Mouse (Mus musculus): ENCODE measurements around the gene Dtx2.
"Not testable (repeated sequence)": the region's sequence is repeated elsewhere in the genome, so short reads cannot be mapped to it uniquely, and the experiment has no call there.

The Dtx2 gene

DNA sequence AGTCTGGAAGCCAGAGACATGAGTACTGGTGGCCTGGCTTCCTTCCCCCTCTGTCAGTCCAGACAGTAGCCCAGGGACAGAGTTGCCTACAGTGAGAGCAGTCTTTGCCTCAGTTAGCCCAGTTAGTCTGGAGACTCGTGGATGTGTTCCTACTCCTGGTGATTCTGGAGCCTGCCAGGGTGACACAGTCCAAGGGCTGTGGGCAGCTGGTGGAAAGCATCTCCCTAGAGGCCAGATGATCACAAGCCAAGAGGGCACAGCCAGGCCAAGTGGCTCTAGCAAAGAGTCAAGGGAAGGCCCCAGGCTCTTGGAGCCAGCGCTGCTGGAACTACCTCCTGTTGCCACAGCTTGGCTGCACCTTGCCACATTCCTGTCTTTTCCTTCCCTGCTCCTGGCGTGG lies 31.1 kb downstream of the Dtx2 start:
- DNase-seq (ENCODE audit: extremely low read depth, low read depth, low spot score), result no peak

DNA sequence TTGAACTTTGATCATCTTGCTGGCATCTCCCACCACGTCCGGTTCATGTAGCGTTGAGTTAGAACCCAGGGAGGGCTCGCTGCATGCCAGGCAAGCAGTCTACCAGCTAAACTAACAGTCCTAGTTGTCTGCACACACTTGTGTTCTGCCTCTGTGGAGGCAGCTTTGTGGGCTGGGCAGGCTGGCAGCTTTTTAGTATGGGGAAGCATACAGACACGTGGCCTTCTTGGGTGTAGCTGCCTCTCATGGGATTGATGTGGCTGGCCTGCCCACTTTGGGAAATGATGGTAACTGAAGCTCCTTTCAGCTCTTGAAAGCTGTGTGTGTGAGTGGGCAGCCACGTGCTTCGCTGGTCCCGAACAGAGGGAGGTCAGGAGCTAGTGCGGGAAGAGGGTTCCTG lies 32.3 kb downstream of the Dtx2 start:
- no peak for DNase-seq (ENCODE audit: extremely low read depth, low read depth, low spot score)

DNA sequence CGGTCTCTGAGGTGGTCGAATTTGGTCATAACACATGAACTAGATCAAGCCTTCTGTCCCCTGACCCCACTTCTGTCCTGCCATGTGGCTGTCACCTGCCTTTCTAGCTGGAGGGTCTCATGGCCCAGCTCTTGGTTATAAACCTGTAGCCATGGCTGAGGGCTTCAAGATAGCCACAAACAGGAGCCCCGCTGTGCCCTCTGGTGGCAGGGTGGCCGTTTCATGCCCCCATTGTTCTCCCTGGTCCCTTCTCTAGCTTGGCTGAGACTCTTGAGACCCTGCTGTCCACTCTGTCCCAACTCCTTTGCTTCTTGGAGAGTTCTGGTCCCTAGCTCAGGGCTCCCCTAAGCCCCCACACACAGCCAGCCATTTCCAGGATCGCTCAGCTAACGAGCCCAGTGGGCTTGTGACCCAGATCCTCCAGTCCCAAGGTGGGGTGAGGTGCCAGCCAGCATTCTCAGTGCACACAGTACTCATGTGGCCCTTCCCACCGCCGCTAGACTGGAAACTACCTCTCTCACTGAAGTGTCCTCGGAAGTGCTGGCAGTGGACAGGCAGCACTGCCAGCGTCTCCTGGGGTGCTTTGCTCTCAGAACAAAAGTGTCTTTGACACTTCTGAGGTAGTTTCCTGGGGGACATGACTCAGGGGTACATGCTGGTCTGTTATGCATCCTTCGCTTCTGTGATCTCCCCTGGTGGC lies 33.2 kb downstream of the Dtx2 start:
- no peak for DNase-seq (ENCODE audit: extremely low read depth, low read depth, low spot score)

DNA sequence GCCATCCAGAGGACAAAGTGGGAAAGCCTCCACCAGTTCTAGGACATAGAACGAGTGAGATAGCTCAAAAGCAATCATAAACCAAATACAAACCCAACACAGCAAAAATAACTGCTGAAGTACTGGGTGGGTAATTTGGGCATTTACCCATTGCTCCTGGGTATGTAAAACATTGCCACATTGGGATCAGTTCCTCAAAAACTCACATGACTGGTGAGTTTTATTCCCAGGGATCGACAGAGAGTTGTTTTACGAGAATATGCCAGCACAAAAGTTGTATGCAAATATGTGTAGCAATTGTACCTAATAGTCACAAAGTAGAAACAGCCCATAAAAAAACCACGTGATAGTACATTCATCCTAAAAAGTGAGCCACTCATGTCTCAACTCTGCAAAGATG lies 40.3 kb downstream of the Dtx2 start:
- no peak for DNase-seq (ENCODE audit: extremely low read depth, low read depth, low spot score)

DNA sequence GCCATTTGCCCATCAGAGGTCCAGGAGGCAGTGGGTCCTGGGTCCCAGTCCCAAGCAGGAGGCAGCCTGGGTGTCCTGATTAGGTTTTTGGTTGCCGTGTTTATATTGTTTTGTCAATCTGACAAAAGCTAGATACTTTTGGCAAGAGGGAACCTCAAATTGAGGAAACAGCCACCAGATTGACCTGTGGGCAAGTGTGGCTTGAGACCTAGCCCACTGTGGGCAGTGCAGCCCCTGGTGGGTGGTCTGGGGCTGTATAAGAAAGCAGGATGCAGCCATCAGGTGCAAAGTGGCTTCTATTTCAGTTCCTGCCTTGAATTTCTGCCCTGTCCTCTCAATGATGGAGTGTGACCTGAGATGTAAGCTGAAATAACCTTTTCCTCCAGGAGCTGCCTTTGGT lies 40.7 kb downstream of the Dtx2 start:
- DNase-seq (ENCODE audit: extremely low read depth, low read depth, low spot score), result no peak

DNA sequence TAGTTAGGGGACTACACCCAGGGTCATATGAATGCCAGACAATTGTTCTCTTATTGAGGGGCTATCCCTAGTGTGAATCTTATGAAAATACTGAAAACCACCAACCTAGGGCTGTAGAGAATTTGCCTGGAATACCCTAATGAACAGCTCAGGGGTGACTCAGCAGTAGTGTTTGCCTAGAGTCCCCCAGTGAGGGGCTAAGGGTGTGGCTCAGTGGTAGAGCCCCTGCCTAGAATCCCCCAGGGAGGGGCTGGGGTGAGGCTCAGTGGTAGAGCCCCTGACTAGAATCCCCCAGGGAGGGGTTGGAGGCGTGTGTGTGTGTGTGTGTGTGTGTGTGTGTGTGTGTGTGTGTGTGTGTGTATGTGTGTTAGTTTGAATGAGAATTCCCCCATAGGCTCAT lies 42.1 kb downstream of the Dtx2 start:
- DNase-seq (ENCODE audit: extremely low read depth, low read depth, low spot score), result no peak

DNA sequence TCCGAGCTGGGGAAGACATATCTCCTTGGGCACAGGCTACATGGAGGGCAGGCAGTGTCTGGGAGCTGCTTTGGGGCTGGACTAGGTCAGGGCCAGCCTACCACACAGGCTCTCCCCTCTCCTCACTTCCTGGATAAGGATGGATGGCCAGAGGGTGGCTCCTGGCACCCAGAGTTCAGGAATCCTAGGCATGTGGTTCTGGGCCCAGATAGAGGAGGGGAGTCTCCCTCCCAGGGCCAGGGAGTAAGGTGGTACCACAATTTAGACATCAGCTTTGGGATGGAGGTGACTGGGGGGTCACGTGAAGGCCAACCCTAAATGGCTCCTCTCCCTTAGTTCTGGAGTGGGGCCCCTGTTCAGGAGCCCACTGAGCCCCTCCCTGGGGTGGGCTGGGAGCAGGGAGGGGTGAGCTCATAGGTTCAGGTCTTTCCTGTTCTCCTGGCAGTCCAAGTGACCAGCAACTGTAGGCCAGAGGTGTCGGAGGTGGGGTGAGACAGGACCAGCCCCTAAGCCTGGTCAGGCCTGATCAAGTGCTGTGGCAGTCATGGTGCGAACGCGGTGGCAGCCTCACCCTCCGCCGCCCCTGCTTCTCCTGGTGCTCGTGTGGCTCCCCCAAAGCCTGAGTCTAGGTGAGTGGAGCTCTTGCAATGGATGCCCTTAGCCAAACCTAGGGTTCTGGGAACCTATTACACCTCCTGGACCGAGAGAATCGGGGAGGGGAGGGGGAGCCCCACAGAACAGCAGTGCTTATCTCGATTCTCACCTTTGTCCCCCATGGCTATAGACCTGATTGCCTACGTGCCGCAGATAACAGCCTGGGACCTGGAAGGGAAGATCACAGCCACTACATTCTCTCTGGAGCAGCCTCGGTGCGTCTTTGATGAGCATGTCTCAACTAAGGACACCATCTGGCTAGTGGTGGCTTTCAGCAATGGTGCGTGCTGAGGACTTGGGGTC lies 43.9 kb downstream of the Dtx2 start, which contains the start of gene Upk3b:
TSS of gene Upk3b (plus strand) at position 239 of the 957 bp plus-strand sequence.
- DNase-seq (ENCODE audit: extremely low read depth, low read depth, low spot score), result no peak

DNA sequence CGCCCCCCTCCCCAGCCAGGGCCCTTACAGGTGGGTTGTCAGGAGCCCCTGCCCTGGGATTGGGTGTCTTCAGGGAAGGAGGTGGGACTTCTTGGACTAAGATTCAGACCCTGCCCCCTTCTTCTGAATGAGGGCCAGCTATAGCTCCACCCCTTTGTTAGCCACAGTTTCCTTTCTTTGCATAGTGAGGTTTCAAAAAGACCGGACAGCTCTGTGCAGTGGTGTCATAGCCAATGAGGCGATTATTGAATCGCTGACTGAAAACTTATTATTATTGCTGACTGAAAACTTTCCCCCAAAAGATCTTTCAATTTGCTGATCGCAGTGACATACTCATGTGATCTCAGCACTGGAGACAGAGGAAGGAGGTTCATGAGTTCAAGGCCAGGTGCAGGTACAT lies 45.6 kb downstream of the Dtx2 start:
- DNase-seq (ENCODE audit: extremely low read depth, low read depth, low spot score), result no peak

DNA sequence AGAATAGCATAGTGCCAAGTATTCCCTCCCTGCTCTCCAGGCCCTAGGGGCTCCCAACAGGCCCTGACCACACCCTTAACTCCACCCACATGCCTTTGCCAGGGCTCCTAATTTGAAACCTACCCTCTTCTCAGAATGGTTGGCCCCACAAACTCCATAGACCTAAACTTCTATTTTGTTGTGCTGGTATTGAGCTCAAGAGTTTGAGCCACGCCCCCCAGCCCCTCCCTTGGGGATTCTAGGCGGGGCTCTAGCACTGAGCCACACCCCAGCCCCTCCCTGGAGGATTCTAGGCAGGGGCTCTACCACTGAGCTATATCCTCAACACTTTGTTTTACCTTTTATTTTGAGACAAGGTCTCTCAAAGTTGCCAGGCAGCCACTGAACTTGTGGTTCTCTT lies 46.7 kb downstream of the Dtx2 start:
- no peak for DNase-seq (ENCODE audit: extremely low read depth, low read depth, low spot score)

DNA sequence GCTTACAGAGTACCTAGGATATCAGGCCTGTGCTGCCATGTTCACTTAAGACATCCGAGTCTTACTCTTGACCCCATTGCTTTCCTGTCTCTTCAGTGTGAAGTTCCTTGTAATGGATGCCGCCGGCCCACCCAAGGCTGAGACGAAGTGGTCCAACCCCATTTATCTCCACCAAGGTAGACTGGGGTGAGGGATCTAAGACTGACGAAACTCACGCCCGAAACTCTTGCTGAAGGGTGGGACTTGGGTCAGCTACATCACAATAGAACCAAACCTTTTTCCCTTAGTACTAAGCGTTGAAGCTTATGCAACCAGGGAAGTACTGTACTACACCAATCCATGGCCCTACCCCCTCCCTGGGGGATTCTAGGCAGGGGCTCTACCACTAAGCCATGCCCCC lies 47.1 kb downstream of the Dtx2 start:
- DNase-seq (ENCODE audit: extremely low read depth, low read depth, low spot score), result no peak

DNA sequence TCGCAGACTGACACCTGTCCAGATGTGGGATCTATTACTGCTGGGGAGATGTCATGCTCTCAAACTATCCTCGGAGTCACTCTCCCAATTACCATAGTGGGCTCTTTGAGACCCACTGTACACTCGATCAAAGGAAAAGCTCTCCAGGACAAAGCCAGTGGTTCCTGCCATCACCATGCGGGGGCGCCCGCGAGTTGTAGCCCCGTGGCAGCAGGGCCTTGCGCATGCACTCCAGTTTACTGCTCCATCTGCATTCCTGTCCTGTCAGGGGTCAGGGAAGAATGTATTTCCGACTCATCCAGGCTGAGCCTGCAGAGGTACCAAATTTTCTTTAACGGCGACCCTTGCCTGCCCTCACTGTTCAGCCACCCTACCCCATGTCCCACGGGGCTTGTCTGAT lies 50.3 kb downstream of the Dtx2 start:
- no peak for DNase-seq (ENCODE audit: extremely low read depth, low read depth, low spot score)

DNA sequence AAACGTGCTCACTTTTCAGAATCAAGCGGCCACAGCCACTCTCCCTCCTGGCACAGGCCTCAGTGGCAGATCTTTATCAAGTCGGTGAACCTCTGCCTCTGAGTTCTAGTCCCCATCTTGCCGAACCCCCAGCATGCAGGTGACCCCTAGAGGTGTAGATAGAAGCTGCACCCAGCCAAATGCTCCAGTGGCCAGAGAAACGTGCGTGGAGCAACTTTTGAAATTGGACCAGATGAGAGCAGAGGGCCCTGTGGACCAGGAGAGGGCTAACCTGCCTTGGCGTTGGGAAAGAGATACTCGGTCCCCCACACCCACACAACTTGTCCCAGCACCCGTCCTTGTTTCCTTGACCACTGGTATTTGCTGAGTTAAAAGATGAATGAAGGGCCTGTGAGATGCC lies 50.8 kb downstream of the Dtx2 start:
- DNase-seq (ENCODE audit: extremely low read depth, low read depth, low spot score), result no peak

DNA sequence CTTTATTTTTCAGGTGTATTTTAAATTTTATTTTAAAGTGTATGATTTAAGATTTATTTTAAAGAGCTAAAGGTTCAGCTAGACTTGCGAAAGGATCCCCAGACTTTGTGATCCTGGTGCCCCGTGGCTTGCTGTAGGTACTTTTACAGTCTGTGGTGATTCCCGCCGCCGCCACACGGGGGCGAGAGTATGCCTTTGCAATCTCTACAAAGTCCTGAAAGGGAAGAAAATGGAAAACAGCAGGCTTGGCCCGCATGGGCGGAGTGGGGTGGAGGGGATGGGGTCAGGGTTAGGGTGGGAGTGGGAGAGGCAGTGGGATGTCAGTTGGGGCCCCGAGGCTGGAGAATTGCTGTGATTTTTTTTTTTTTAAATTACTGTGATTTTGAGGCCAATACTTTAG lies 51.4 kb downstream of the Dtx2 start:
- no peak for DNase-seq (ENCODE audit: extremely low read depth, low read depth, low spot score)

DNA sequence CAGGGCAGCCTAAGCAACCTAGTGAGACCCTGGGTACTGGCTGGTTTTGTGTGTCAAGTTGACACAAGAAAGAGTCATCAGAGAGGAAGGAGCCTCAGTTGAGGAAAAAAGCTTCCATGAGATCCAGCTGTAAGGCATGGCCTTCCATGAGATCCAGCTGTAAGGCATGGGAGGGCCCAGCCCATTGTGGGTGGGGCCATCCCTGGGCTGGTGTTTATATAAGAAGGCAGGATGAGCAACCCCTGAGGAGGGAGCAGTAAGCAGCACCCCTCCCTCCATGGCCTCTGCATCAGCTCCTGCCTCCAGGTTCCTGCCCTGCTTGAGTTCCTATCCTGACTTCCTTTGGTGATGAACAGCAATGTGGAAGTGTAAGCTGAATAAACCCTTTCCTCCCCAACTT lies 53.9 kb downstream of the Dtx2 start:
- DNase-seq (ENCODE audit: extremely low read depth, low read depth, low spot score), result not testable (repeated sequence)

DNA sequence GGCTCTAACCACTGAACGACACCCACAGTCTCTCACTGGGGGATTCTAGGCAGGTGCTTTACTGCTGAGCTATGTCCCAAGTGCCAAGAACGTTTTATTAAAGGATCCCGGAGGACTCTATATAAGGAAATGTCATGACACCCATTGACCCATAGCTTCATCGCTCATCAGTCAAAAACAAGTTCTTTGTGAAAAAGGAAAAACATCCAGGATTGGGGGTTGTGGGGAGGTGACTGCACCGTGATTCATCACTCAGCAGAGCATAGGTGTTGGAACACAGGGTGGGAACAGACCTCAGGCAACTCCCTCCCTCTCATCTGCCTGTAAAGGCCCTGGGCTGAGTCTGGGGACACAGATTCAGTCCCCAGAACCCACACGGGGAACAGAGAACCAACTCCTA lies 55.3 kb downstream of the Dtx2 start:
- DNase-seq (ENCODE audit: extremely low read depth, low read depth, low spot score), result no peak

DNA sequence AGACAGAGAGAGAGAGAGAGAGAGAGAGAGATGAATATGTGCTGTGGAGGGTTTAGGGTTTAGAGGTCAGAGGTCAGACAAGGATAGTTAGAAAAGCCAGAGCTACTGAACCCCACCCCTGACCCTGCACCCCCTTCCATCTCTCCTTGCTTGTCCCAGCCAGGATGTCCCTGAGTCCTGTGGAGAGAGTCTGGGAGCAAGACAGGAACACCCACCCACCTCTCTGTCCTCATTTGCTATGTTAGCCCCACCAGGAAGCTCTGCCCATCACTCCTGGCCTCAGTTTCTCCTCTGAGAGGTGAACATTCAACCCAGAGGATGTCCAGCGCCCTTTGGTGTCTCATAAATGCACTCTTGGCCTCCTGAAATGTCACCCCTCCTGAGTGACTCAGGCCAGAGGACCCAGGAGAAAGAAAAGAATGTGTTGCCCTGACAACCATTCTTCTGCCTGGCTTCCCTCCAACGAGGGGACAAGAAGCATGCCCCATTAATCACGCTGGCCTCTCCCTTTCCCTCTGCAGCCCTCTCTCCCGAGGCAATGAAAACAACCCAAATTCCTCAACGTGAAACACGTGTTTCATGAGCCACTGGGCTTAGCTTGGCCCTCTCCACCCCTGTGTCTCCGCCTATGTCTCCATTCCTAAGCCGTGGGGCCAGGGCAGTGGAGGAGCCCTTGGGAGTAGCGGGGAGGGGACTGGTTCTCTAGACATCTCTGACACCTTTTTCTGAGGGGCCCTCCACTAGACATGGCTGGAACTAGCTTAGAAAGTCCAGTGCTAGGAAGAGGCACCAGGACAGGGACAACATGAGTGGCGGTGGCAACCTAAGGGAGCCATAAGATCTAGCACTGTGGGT lies 56.9 kb downstream of the Dtx2 start:
- no peak for DNase-seq (ENCODE audit: extremely low read depth, low read depth, low spot score)

DNA sequence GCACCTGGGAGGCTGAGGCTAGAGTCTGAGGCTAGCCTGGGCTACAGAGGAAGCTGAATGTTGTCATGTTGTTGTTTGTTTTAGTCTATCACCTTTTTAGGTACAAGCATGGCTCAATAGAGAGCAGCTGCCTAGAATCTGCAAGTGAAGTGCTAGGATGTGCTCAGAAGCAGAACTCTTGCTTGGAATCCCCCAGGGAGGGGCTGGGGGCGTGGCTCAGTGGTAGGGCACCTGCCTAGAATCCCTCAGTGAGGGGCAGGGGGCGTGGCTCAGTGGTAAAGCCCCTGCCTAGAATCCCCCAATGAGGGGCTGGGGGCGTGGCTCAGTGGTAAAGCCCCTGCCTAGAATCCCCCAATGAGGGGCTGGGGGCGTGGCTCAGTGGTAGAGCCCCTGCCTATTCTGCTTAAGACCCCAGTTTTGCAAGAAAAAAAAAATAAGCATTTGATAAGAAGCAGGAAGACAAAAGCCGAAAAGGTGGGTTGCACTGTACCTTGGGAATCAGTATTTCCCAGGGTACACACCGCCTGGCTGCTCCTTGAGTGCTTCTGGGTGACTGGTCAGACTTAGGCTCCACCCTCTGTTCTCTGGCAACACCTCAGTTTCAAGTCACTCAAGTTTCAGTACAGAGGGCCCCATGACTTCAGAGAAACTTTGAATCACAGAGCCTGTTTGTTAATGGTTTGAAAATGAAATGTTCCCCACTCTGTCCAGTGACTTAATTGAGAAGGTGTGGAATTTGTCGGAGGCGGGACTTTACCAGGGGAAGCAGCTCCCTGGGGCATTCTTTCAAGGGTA lies 58.5 kb downstream of the Dtx2 start:
- DNase-seq (ENCODE audit: extremely low read depth, low read depth, low spot score), result no peak

DNA sequence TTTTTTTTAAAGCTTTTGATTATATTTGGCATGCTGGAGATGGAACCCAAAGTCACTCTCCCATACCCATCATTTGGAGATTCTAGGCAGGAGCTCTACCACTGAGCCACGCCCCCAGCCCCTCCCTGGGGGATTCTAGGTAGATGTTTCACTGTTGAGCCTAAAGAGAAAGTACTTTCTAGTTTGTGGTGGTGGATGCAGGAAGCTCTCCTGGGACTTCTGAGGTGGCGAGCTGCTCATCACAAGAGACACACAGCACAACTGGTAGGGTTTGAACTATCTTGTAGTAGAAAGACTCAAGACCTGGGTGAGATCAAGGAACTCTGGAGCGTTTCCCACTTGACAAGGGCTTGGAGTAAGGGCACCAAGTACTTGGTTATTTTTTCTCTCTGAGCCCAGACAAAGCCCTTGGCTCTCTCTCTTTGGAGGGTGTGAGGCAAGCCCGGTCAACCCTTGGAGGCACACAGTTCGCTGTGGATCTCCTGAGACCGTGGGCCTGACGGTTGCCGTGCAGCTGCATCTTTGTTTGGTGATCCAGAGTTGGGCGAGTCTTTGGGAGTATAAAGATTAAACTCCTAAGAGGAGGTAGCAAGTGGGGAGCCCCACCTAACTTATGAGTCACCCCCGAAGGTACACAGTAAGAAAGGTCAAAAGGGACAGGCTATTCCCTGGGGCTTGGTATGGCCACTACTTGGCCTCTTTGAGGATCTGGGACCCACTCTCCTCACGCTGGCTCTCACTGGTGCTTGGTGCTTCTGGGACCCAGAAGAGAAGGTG lies 59.9 kb downstream of the Dtx2 start, which contains the start of gene Upk3bl:
TSS of gene Upk3bl (plus strand) at position 192 of the 777 bp plus-strand sequence.
- DNase-seq (ENCODE audit: extremely low read depth, low read depth, low spot score), result no peak

DNA sequence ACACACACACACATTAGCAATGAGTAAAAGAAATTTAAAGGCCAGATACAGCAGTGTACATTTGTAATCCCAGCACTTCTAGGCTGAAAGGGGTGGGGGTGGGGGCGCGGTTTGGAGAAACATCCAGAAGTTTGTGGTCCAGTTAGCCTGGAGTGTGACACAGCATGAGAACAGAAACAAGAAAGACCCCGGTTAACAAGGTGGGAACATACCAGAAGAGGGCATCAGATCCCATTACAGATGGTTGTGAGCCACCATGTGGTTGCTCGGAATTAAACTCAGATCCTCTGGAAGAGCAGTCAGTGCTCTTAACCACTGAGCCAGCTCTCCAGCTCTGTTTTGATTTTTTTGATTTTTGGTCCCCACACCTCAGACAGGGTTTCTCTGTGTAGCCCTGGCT lies 61.5 kb downstream of the Dtx2 start:
- DNase-seq (ENCODE audit: extremely low read depth, low read depth, low spot score), result no peak

DNA sequence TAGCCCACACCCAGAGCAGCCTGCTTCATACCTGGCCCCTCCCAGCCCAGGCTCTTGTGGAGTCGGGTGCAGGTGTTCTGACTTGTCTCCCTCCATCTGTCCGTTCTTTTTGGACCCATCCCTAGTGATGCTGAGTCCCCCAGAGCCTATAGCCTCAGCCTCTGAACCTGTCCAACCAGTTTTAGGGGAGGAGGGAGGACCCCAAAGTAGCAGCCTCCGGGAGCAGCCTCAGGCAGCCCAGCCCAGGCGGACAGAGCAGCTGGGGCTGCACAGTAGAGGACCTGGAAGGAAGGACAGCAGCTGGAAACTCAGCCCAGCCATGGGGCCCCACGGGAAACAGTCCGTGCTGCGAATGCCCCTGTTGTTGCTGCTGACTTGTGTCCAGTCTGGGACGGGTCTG lies 62.5 kb downstream of the Dtx2 start:
- DNase-seq (ENCODE audit: extremely low read depth, low read depth, low spot score), result no peak
